Mouse (Mus musculus) T-helper 2 cell (primary cell): ENCODE results near the gene Cpsf4.

ENCODE experiments used
- in situ Hi-C: fragments of 300-600 bp; cut with MboI, MseI; formaldehyde crosslinking; loops from one replicate; pipeline ENCODE4 v1.15.1; 2025; ENCODE audit warnings: high pct_unique_total_duplicates

Cpsf4 gene

DNA sequence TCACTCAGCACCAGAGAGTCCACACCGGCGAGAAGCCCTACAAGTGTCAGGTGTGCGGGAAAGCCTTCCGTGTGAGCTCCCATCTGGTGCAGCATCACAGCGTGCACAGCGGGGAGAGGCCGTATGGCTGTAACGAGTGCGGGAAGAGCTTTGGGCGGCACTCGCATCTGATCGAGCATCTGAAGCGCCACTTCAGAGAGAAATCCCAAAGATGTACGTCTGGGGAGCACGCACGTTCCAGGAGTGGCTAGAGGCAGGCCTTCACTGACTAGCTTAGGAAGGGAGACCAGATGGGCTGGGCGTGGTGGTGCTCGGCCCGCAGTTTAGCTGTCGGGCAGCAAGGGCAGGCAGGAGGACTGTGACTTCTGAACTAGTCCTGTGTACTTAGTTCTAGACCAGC is 51.7 kb downstream of the Cpsf4 start:
- in situ Hi-C loops: loop anchor here (25.0 kb wide), 1 partner anchor 856 kb away; the partner anchor contains the start of gene Baiap2l1

- in situ Hi-C loops: loop anchor here (25.0 kb wide), 1 partner anchor 858 kb away; the partner anchor contains the start of gene Baiap2l1
Observed at GRCm38 (mm10) chr5:145219981-145220380, 53.0 kb downstream of the Cpsf4 start.

GRCm38 (mm10) chr5:145222840-145223239 is 55.8 kb downstream of the Cpsf4 start:
- in situ Hi-C loops: loop anchor here (25.0 kb wide), 1 partner anchor 861 kb away; the partner anchor contains the start of gene Baiap2l1

- in situ Hi-C loops: loop anchor here (25.0 kb wide), 1 partner anchor 861 kb away; the partner anchor contains the start of gene Baiap2l1
Observed at GRCm38 (mm10) chr5:145223395-145223794, 56.4 kb downstream of the Cpsf4 start.

- in situ Hi-C loops: loop anchor here (5.0 kb wide), 1 partner anchor 56 kb away; the partner anchor contains the start of gene Zscan25
Observed at GRCm38 (mm10) chr5:145226453-145226852, 59.4 kb downstream of the Cpsf4 start.

GRCm38 (mm10) chr5:145229283-145229682 is 62.3 kb downstream of the Cpsf4 start:
- in situ Hi-C loops: loop anchor here (5.0 kb wide), 1 partner anchor 53 kb away; the partner anchor contains the start of gene Zscan25

- in situ Hi-C loops: no loop called here
Observed at GRCm38 (mm10) chr5:145230641-145231040, 63.6 kb downstream of the Cpsf4 start.

- in situ Hi-C loops: no loop called here
Observed at GRCm38 (mm10) chr5:145231367-145231871, 64.4 kb downstream of the Cpsf4 start, which contains the start of gene Zfp655. Gene Zfp655 (plus strand): TSS chr5:145231715.
